Mouse (Mus musculus) ES-E14 (cell line): ENCODE data around the gene Ppef2. TPM values are rescaled to one million over a fixed set of nuclear protein-coding genes. Genes with fewer than 3 reads are reported as not detected.

Experiments used
- DNase-seq: peaks from one replicate; pipeline ENCODE4 v3.0.0-alpha.2; 2013; ENCODE audit warnings: low read depth, low spot score
- H3K27ac ChIP-seq: 2 replicates; pipeline ENCODE4 v1.5.1; 2012; ENCODE audit warnings: low read depth, mild to moderate bottlenecking, low read length, moderate library complexity, mixed read lengths; ENCODE audit not compliant: poor library complexity, insufficient read depth, severe bottlenecking
- H3K36me3 ChIP-seq: 2 replicates; pipeline ENCODE4 v1.6.1; 2012; ENCODE audit warnings: mild to moderate bottlenecking, low read length, moderate library complexity, mixed read lengths; ENCODE audit not compliant: control insufficient read depth, poor library complexity, insufficient read depth, severe bottlenecking
- H3K4me1 ChIP-seq, 2 experiments: fragments of 150-350 bp in 1 of 2; sonication (generic) in 1 of 2; 2 replicates each; pipeline ENCODE4 v1.6.1; 2012; ENCODE audit warnings: low read length in 2 of 2, mild to moderate bottlenecking in 1 of 2, mixed read lengths in 1 of 2; ENCODE audit not compliant: control insufficient read depth in 2 of 2, insufficient read depth in 2 of 2, poor library complexity in 1 of 2
- H3K4me3 ChIP-seq, 2 experiments: fragments of 150-350 bp in 1 of 2; sonication (generic) in 1 of 2; 2 replicates each; pipeline ENCODE4 v1.5.1; 2012; ENCODE audit warnings: low read length in 2 of 2, low read depth in 1 of 2, mild to moderate bottlenecking in 1 of 2, mixed read lengths in 1 of 2; ENCODE audit not compliant: insufficient read depth in 1 of 2, poor library complexity in 1 of 2, severe bottlenecking in 1 of 2
- H3K9ac ChIP-seq: 2 replicates; pipeline ENCODE4 v1.6.1; 2012; ENCODE audit warnings: low read depth, mild to moderate bottlenecking, low read length, mixed read lengths; ENCODE audit not compliant: poor library complexity, insufficient read depth, severe bottlenecking
- H3K9me3 ChIP-seq: fragments of 150-350 bp; sonication (generic); 2 replicates; pipeline ENCODE4 v1.6.1; 2012; ENCODE audit warnings: low read depth, mild to moderate bottlenecking, low read length; ENCODE audit not compliant: control insufficient read depth, insufficient read depth
- CHD2 ChIP-seq: IDR thresholded peaks from 2 replicates; pipeline ENCODE4 v1.6.1; 2014; ENCODE audit warnings: mild to moderate bottlenecking, low read depth, low read length, inconsistent platforms
- HCFC1 ChIP-seq: IDR thresholded peaks from 2 replicates; pipeline ENCODE4 v1.6.1; 2012; ENCODE audit warnings: low read length, inconsistent platforms, borderline replicate concordance; ENCODE audit not compliant: insufficient read depth
- MAFK ChIP-seq: IDR thresholded peaks from 2 replicates; pipeline ENCODE4 v1.6.1; 2014; ENCODE audit warnings: mild to moderate bottlenecking, low read depth, low read length, inconsistent platforms; ENCODE audit not compliant: insufficient read depth
- ZC3H11A ChIP-seq: IDR thresholded peaks from 2 replicates; pipeline ENCODE4 v1.6.1; 2012; ENCODE audit warnings: low read depth, mild to moderate bottlenecking, inconsistent platforms, low read length, borderline replicate concordance
- ZNF384 ChIP-seq: IDR thresholded peaks from 2 replicates; pipeline ENCODE4 v1.6.1; 2012; ENCODE audit warnings: low read depth, low read length, inconsistent platforms
- in situ Hi-C, 2 experiments: fragments of 600-800 bp; cut with MboI; formaldehyde crosslinking; loops; one replicate each; pipeline ENCODE4 v1.15.1; 2025; ENCODE audit warnings: low sequenced_read_pairs in 2 of 2, inconsistent platforms in 1 of 2; ENCODE audit not compliant: unreplicated experiment in 2 of 2
- total RNA-seq: library from RNA; depleted of rRNA; stranded (reverse); fragments of 300-350 nt; gene quantifications from 2 replicates; pipeline ENCODE4 v1.2.3, GENCODE M21; 2012; rRNA removed

Gene Ppef2
- 3.3 and 4.5 TPM in 2 replicates for total RNA-seq

GRCm38 (mm10) chr5:92256218-92256617 lies at the start of gene Ppef2:
Ppef2 (minus strand) TSS chr5:92256278.
- TF ChIP-seq ZNF384 (no peak), CHD2 (no peak), ZC3H11A (no peak), MAFK (no peak), HCFC1 (no peak)
- no peak within 1 kb of the TSS for H3K27ac ChIP-seq
- no peak within 1 kb of the TSS for H3K9ac ChIP-seq
- no peaks in the 10 kb centered on the region for H3K36me3 ChIP-seq
- in situ Hi-C loops, result no loop called here
- H3K9me3 ChIP-seq, result no peaks in the 10 kb centered on the region
- no peak for DNase-seq
- H3K4me1 ChIP-seq, result no peaks in the 10 kb centered on the region
- H3K4me3 ChIP-seq, result no peak within 1 kb of the TSS

- no peaks in the 10 kb centered on the region for H3K9me3 ChIP-seq
- H3K27ac ChIP-seq, result no peak overlapping the region
- H3K4me3 ChIP-seq, result no peak overlapping the region
- no peak for DNase-seq
- in situ Hi-C loops, result no loop called here
- H3K4me1 ChIP-seq, result peaks cover 1 to 5% of the 10 kb centered on the region in 2 experiments; a peak in 1 of 4 replicates
- H3K9ac ChIP-seq, result no peak overlapping the region
- peaks cover 54% of the 10 kb centered on the region for H3K36me3 ChIP-seq
- no peak for TF ChIP-seq ZNF384
- no peak for TF ChIP-seq CHD2
- TF ChIP-seq ZC3H11A, result no peak
- no peak for TF ChIP-seq HCFC1
- no peak for TF ChIP-seq MAFK
Measured at GRCm38 (mm10) chr5:92304291-92304690, 48.2 kb upstream of the Ppef2 start.

GRCm38 (mm10) chr5:92302149-92302840 lies 46.2 kb upstream of the Ppef2 start:
- TF ChIP-seq ZC3H11A (no peak), MAFK (no peak)
- H3K27ac ChIP-seq, result no peak overlapping the region
- no peak overlapping the region for H3K9ac ChIP-seq
- no peak for DNase-seq
- peaks cover 58% of the 10 kb centered on the region for H3K36me3 ChIP-seq
- H3K9me3 ChIP-seq, result no peaks in the 10 kb centered on the region
- H3K4me1 ChIP-seq, result 0 out of 4 replicates have a peak, but pooled peaks cover 0 to 3% of the 10 kb centered on the region in 2 experiments
- in situ Hi-C loops, result no loop called here
- H3K4me3 ChIP-seq, result no peak overlapping the region

- no peak overlapping the region for H3K9ac ChIP-seq
- no peak overlapping the region for H3K27ac ChIP-seq
- in situ Hi-C loops, result no loop called here
- no peak overlapping the region for H3K4me3 ChIP-seq
- TF ChIP-seq ZC3H11A (no peak), ZNF384 (no peak), MAFK (no peak), CHD2 (no peak), HCFC1 (no peak)
- H3K4me1 ChIP-seq, result no peaks in the 10 kb centered on the region
- no peaks in the 10 kb centered on the region for H3K9me3 ChIP-seq
- no peak for DNase-seq
- peaks cover 65% of the 10 kb centered on the region for H3K36me3 ChIP-seq
Measured at GRCm38 (mm10) chr5:92294525-92294924, 38.4 kb upstream of the Ppef2 start.
